Mouse (Mus musculus) heart, embryonic 16.5 days (tissue): ENCODE data around the gene Hoxb5. TPM values are rescaled to one million over a fixed set of nuclear protein-coding genes. Genes with fewer than 3 reads are reported as not detected.

ENCODE experiments used
- ATAC-seq: fragments of 200-750 bp; cut with Nextera tagmentation; replicated peaks from 2 replicates; pipeline ENCODE4 v1.8.0; 2017; ENCODE audit warnings: moderate number of reproducible peaks; ENCODE audit not compliant: insufficient read depth, low FRiP score; ENCODE audit errors: extremely low read depth
- H3K27ac ChIP-seq: fragments of 300-500 bp; sonication (generic); 2 replicates; pipeline ENCODE4 v1.5.1; 2014; ENCODE audit warnings: mild to moderate bottlenecking, low read length, control low read depth, moderate library complexity
- H3K27me3 ChIP-seq: fragments of 300-500 bp; sonication (generic); 2 replicates; pipeline ENCODE4 v1.6.1; 2014; ENCODE audit warnings: low read length, mixed read lengths; ENCODE audit not compliant: control insufficient read depth, insufficient read depth
- H3K36me3 ChIP-seq: fragments of 300-500 bp; sonication (generic); 2 replicates; pipeline ENCODE4 v1.6.1; 2014; ENCODE audit not compliant: control insufficient read depth, insufficient read depth
- H3K4me1 ChIP-seq: fragments of 300-500 bp; sonication (generic); 2 replicates; pipeline ENCODE4 v1.6.1; 2014; ENCODE audit warnings: low read length, mixed read lengths; ENCODE audit not compliant: control insufficient read depth, insufficient read depth
- H3K4me2 ChIP-seq: fragments of 300-500 bp; sonication (generic); 2 replicates; pipeline ENCODE4 v1.6.1; 2014; ENCODE audit warnings: low read depth, mild to moderate bottlenecking, control low read depth, low read length
- H3K4me3 ChIP-seq: fragments of 300-500 bp; sonication (generic); 2 replicates; pipeline ENCODE4 v1.5.1; 2014; ENCODE audit warnings: mild to moderate bottlenecking, control low read depth, low read length
- H3K9ac ChIP-seq: fragments of 300-500 bp; sonication (generic); 2 replicates; pipeline ENCODE4 v1.6.1; 2014; ENCODE audit warnings: low read length, control low read depth
- H3K9me3 ChIP-seq: fragments of 300-500 bp; sonication (generic); replicated peaks from 2 replicates; pipeline ENCODE4 v1.6.1; 2016; ENCODE audit warnings: low read length; ENCODE audit not compliant: control insufficient read depth
- WGBS: fragments of 180-500 bp; shearing (Covaris S2); extraction: QIAGEN DNeasy Blood & Tissue Kit; methylation state at CpG from one replicate; pipeline ENCODE4 v1.1.7; 2014; 5-methylcytosine and 5-hydroxymethylcytosine counted together
- polyA plus RNA-seq: library from polyadenylated mRNA; unstranded; fragments of >200 nt; fragmentation: Nextera tagmentation; extraction: Ambion mirVana; gene quantifications from 2 replicates; pipeline ENCODE4 v1.2.1, GENCODE M21; 2015

The Hoxb5 gene
- polyA plus RNA-seq, 1 experiment from 2014 or later, result 0.76 TPM

DNA sequence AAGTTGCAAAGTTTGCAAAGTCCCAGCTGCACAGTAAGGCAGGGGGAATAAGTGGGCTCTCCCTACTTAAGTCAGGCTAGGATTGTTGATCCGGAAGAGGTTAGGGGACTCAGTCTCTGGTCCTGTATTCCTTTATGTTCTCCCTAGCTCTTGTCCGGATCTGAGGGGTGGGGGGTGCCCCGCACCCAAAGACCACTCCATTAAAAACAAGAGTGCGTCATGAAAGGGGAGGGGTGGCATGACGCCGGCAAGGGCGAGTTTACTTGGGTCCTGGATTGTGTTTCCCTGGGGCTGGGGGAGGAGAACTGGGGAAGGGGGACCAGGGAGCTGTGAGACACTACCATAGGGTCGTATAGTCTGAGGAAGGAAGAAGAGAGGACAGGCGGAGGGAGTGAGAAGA lies 3.4 kb upstream of the Hoxb5 start:
- Histone ChIP-seq H3K27ac (no peak overlapping the region), H3K36me3 (no peaks in the 10 kb centered on the region), H3K27me3 (peaks cover 95% of the 10 kb centered on the region), H3K9me3 (no peaks in the 10 kb centered on the region), H3K4me2 (no peak overlapping the region; the same call in 1 of the 2 replicates), H3K9ac (no peak overlapping the region), H3K4me1 (no peaks in the 10 kb centered on the region), H3K4me3 (peak overlapping the region; percentile 34; the same call in 1 of the 2 replicates)
- no peak for ATAC-seq
- WGBS, result 2% methylated on average over 9 of the region's 9 CpGs

DNA sequence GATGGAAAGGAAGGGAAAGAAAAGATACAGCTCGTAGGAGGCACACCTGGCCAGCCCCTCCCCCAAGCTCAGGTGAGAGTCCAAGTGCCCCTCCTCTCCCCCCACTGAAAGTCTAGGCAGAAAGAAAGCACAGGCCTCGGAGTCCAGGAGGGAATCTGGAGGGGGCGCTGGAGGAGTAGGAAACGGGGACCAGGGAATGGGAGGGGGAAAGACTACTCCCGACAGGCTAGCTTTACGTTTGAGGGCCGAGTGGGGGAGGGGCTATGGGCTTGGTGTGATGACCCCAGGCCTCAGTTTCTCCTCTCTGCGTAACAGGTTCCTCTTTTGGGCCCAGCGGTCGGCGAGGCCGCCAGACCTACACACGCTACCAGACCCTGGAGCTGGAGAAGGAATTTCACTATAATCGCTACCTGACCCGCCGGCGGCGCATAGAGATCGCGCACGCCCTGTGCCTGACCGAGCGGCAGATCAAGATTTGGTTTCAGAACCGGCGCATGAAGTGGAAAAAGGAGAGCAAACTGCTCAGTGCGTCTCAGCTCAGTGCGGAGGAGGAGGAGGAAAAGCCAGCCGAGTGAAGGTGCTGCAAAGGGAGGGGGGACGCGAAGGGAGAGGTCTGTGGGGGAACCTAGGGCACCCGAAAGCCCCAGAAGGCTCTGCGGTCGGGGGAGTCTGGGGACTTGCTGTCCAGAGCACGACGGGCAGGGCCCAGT lies 2.6 kb upstream of the Hoxb5 start:
- H3K4me2 ChIP-seq, result peak overlapping the region; percentile 35
- H3K9ac ChIP-seq, result no peak overlapping the region
- H3K4me1 ChIP-seq, result no peaks in the 10 kb centered on the region
- H3K27ac ChIP-seq, result no peak overlapping the region
- no peak for ATAC-seq
- peaks cover 97% of the 10 kb centered on the region for H3K27me3 ChIP-seq
- H3K4me3 ChIP-seq, result peak overlapping the region; percentile 18
- H3K9me3 ChIP-seq, result no peaks in the 10 kb centered on the region
- WGBS, result 2% methylated on average over 34 of the region's 35 CpGs
- no peaks in the 10 kb centered on the region for H3K36me3 ChIP-seq

DNA sequence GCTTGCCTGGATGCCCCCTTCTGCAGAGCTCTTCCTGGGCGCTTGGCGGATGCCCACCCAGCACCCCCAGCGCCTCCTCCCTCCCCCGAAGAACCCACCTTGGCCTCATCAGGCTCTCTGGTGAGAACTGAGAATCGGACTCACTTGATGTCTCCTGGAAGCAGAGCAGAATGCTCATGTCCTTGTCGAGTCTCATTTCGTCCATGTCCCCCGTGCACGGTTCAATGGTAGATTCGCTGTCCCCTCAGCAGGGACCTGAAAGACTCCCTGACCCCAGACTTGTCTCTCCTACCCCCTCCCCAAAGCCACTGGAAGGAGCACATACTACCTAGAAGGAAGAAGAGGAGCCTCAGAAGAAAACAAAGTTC lies 2.1 kb upstream of the Hoxb5 start:
- H3K4me1 ChIP-seq, result no peaks in the 10 kb centered on the region
- H3K4me3 ChIP-seq, result no peak overlapping the region; the same call in 1 of the 2 replicates
- 12% methylated on average over 10 of the region's 10 CpGs for WGBS
- no peaks in the 10 kb centered on the region for H3K36me3 ChIP-seq
- H3K4me2 ChIP-seq, result no peak overlapping the region
- no peak overlapping the region for H3K9ac ChIP-seq
- peaks cover 97% of the 10 kb centered on the region for H3K27me3 ChIP-seq
- no peaks in the 10 kb centered on the region for H3K9me3 ChIP-seq
- no peak overlapping the region for H3K27ac ChIP-seq
- no peak for ATAC-seq

DNA sequence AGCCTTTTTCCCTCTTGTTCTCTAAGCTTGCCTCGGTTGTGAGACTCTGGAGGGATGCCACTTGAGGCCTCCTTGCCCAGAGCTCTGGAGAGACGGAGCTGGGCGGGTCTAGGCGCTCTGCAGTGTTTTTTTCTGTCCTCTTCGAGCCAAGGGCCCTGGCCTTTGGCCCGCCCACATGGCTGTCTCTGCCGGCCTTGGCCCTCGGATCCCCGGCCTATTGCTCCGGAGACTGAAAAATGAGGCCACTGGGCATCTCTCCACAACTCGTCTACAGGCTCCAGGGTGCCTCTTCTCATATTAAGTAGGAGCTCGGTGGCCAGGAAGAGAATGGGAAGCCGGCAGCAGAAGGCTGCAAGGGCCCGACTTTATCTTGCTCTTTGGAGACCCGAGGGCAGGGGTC lies 1.3 kb upstream of the Hoxb5 start:
- Histone ChIP-seq H3K9ac (no peak overlapping the region), H3K4me1 (no peaks in the 10 kb centered on the region), H3K4me2 (no peak overlapping the region), H3K27me3 (peaks cover 97% of the 10 kb centered on the region), H3K36me3 (no peaks in the 10 kb centered on the region), H3K27ac (no peak overlapping the region), H3K4me3 (no peak overlapping the region), H3K9me3 (no peaks in the 10 kb centered on the region)
- ATAC-seq, result no peak
- 6% methylated on average over 15 of the region's 15 CpGs for WGBS

DNA sequence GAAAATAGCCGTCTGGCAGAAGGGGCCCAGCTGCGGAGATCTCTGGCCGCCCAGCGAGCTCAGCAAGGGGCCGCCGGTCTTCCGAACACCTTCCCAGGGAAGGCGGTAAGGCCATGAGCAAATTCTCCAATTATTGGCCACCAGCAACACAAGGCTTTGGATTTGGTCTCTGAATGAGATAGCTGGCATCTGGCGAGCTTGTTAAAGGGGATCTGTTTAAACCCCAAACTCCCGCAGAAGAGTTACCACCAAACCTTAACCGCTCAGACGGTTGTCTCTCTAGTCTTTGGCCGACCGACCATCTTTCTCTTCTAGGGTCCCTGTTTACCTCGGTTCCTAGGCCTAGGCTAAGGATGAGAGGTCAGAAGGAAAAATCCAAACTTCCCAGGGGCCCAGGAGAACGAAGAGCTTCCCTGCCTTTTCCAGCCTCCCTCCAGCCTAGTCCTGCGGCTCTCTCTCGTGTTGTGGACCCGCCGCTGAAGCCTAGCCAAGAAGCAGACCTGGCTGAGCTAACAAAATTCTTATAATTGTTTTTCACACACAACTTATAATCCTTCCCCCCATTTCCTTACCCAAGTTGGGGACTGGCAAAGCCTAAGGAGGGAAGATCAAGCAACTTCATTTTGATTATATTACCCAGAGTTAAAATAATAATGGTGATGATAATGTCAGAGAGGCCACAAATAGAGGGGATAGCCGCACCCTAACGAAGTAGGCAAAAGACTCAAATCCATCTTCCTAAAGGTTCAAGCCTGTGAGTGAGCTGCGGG lies 570 bp upstream of the Hoxb5 start:
- no peaks in the 10 kb centered on the region for H3K36me3 ChIP-seq
- no peaks in the 10 kb centered on the region for H3K4me1 ChIP-seq
- no peaks in the 10 kb centered on the region for H3K9me3 ChIP-seq
- H3K27ac ChIP-seq, result no peak overlapping the region
- H3K4me2 ChIP-seq, result no peak overlapping the region
- H3K9ac ChIP-seq, result no peak overlapping the region
- ATAC-seq, result no peak
- 13% methylated on average over 23 of the region's 23 CpGs for WGBS
- H3K4me3 ChIP-seq, result no peak overlapping the region
- peaks cover 97% of the 10 kb centered on the region for H3K27me3 ChIP-seq

GRCm38 (mm10) chr11:96304381-96305195 lies 1.5 kb downstream of the Hoxb5 start:
- H3K27me3 ChIP-seq, result peaks cover 100% of the 10 kb centered on the region
- no peaks in the 10 kb centered on the region for H3K36me3 ChIP-seq
- peak overlapping the region; percentile 40 for H3K4me3 ChIP-seq
- H3K27ac ChIP-seq, result no peak overlapping the region
- H3K4me1 ChIP-seq, result no peaks in the 10 kb centered on the region
- ATAC-seq, result no peak
- peak overlapping the region; percentile 26; the same call in 1 of the 2 replicates for H3K9ac ChIP-seq
- 5% methylated on average over 38 of the region's 38 CpGs for WGBS
- H3K4me2 ChIP-seq, result peak overlapping the region; percentile 53; the same call in 1 of the 2 replicates
- H3K9me3 ChIP-seq, result no peaks in the 10 kb centered on the region

DNA sequence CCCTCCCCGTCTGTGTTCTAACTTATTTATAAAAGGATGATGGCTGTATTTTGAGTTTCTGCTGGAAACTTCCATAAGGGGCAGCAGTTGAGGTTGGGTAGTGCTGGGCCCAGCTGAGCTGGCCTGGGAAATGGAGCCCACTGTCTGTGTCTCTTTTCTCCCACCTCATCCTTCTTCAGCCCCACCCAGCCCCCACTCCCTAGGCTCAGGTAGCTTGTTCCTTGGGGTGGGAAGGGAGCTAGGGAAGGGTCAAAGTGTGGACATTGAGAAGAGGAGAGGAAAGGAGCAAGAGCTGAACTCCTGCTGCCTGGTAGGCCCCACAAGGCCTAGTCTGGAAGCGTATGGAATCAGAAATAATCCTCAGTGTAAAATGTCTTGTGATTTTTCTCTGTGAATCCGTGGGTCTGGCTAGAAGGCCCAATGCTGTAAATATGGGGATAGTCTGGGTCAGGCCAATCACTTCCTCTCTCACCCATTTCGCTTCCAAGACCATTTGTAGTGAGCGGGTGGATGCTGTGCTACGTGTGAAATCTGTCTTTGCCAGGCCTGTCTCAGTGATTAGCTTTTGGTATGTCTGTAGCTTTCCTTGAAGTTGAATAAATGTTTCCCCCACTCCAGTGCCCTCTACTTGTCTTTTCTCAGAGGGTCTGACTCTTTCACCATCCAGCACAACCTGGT lies 2.5 kb downstream of the Hoxb5 start:
- no peak overlapping the region for H3K9ac ChIP-seq
- no peaks in the 10 kb centered on the region for H3K9me3 ChIP-seq
- H3K36me3 ChIP-seq, result no peaks in the 10 kb centered on the region
- no peak overlapping the region for H3K27ac ChIP-seq
- ATAC-seq, result no peak
- H3K4me1 ChIP-seq, result no peaks in the 10 kb centered on the region
- H3K4me3 ChIP-seq, result no peak overlapping the region
- no peak overlapping the region; the same call in 1 of the 2 replicates for H3K4me2 ChIP-seq
- peaks cover 100% of the 10 kb centered on the region for H3K27me3 ChIP-seq
- 64% methylated on average over 6 of the region's 6 CpGs for WGBS

- no peaks in the 10 kb centered on the region for H3K36me3 ChIP-seq
- no peak for ATAC-seq
- 31% methylated on average over 7 of the region's 7 CpGs for WGBS
- H3K9me3 ChIP-seq, result no peaks in the 10 kb centered on the region
- peaks cover 99% of the 10 kb centered on the region for H3K27me3 ChIP-seq
- H3K9ac ChIP-seq, result no peak overlapping the region
- no peak overlapping the region for H3K4me2 ChIP-seq
- H3K27ac ChIP-seq, result no peak overlapping the region
- no peaks in the 10 kb centered on the region for H3K4me1 ChIP-seq
- no peak overlapping the region for H3K4me3 ChIP-seq
These were observed 3.2 kb downstream of the Hoxb5 start for GRCm38 (mm10) chr11:96306183-96306907.
